Mouse (Mus musculus): Measurements from ENCODE around the gene Rad51c. TPM values are rescaled to one million over a fixed set of nuclear protein-coding genes. Genes with fewer than 3 reads are reported as not detected.

Gene Rad51c
- polyA plus RNA-seq, 1 experiment from 2014 or later = 4.0 TPM

DNA sequence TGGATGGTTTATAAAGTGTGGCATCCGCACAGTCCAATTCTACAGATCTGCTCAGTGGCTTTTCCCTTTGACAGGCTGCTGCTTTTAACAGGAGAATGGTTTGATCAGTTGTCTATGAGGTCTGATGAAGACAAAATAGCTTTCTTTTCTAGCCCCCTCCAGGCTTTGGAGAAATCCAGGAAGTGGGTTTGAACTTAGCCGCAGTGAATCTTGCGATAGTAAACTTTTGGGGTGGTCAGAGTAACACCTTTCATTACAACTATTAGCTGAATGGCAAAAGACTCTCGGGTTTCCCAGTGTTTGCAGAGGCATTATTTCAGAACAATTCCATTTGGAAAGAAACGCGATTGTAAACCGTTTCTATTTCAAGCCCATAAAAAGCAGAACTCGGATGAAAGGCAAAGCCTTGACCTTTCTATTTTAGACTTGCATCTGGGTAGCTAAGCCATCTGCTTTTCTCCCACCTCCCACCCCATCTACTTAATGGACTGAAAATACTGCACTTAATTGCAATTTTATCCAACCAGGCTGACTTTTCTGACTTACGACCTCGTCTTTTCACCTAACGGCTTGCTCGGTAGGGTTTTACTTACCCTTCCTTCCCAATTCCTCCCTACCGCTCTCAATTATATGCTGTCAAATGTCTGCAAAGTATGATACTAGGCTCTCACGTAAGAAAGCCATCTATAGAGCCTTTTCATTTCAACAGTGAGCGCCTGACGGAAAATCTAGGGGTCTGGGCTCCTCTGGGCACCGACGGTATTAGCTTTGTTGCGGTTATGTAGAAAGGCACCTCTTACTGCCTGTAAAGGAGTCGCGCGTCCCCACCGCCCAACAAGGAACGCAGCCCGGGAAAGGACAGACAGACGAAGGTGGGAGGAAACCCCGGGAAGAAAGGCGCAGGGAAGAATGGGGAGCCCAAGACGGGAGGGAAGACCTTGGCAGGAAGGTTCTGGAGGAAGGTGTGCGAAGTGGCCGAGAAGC is 47.1 kb downstream of the Rad51c start:
- Histone ChIP-seq H3K4me3 (replicated peaks; ENCODE audit: low read length) (peak overlapping the region; percentile 91), H3K36me3 (replicated peaks; ENCODE audit: control insufficient read depth, insufficient read depth) (no peaks in the 10 kb centered on the region; the same call in 1 of the 2 replicates), H3K4me2 (replicated peaks) (peak overlapping the region; percentile 73), H3K27me3 (ENCODE audit: control insufficient read depth, insufficient read depth, low read length) (no peaks in the 10 kb centered on the region), H3K9ac (peak overlapping the region; percentile 92), H3K9me3 (ENCODE audit: control insufficient read depth, low read length) (no peaks in the 10 kb centered on the region), H3K27ac (peak overlapping the region; percentile 92), H3K4me1 (replicated peaks; ENCODE audit: control insufficient read depth, insufficient read depth, low read length) (peaks cover 19% of the 10 kb centered on the region)
- DNase-seq (ENCODE audit: low spot score) = peak; percentile 46
- 0 out of 2 replicates have a peak, but pooled peaks have one; percentile 12 for ATAC-seq (ENCODE audit: low FRiP score)
- 3% methylated on average over 31 of the region's 31 CpGs for WGBS

DNA sequence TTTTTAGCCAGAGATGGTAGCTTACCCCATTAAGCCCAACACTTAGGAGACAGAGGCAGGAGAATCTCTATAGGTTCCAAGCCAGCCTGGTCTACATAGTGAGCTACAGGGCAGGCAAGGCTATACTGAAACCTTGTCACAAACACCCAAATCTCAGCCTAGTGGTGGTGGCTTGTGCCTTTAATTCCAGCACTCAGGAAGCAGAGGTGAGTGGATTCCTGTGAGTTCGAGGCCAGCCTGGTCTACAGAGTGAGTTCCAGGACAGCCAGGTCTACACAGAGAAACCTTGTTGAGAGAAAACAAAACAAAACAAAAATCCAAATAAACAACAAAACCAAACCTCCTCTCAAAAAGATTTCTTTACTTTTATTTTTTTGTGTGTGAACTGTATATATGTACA is 49.9 kb downstream of the Rad51c start:
- Histone ChIP-seq H3K4me3 (replicated peaks; ENCODE audit: low read length) (no peak overlapping the region), H3K9me3 (ENCODE audit: control insufficient read depth, low read length) (no peaks in the 10 kb centered on the region), H3K27ac (no peak overlapping the region), H3K27me3 (ENCODE audit: control insufficient read depth, insufficient read depth, low read length) (no peaks in the 10 kb centered on the region), H3K4me1 (replicated peaks; ENCODE audit: control insufficient read depth, insufficient read depth, low read length) (peaks cover 19% of the 10 kb centered on the region), H3K4me2 (replicated peaks) (no peak overlapping the region), H3K9ac (no peak overlapping the region), H3K36me3 (replicated peaks; ENCODE audit: control insufficient read depth, insufficient read depth) (no peaks in the 10 kb centered on the region; the same call in 1 of the 2 replicates)
- no peak for ATAC-seq (ENCODE audit: low FRiP score)
- no peak for DNase-seq (ENCODE audit: low spot score)
- 100% methylated on average over 1 of the region's 1 CpGs for WGBS

DNA sequence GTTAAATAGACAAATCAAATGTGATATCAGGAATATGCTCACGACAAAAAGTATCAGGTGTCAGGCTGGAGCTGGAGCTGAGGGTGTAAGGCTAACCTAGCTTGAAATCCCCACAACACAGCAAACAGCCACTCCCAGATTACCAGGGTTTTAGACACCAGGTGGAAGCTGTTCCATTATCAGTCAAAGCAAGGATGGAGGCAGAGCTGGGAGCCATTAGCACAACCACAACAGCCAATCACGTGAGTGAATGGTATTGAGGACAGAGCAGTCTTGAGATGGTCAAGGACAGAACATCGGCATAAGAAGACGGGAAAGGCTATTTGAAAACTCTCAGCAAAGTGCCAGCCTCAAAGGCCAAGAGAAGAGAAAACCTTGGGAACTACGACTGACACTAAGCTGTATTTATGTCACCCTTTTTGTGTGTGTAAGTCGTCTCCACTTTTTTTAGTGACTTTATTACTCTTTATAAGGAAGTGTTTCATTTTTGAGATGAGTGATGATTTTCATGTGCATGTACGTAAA is 51.0 kb downstream of the Rad51c start:
- H3K36me3 ChIP-seq (replicated peaks; ENCODE audit: control insufficient read depth, insufficient read depth) = no peaks in the 10 kb centered on the region; the same call in 1 of the 2 replicates
- H3K9ac ChIP-seq = no peak overlapping the region
- ATAC-seq (ENCODE audit: low FRiP score) (no peak), DNase-seq (ENCODE audit: low spot score) (no peak)
- H3K27me3 ChIP-seq (ENCODE audit: control insufficient read depth, insufficient read depth, low read length) = no peaks in the 10 kb centered on the region
- no peak overlapping the region for H3K4me3 ChIP-seq (replicated peaks; ENCODE audit: low read length)
- H3K9me3 ChIP-seq (ENCODE audit: control insufficient read depth, low read length) = no peaks in the 10 kb centered on the region
- no peak overlapping the region for H3K4me2 ChIP-seq (replicated peaks)
- 90% methylated on average over 7 of the region's 7 CpGs for WGBS
- peaks cover 13% of the 10 kb centered on the region for H3K4me1 ChIP-seq (replicated peaks; ENCODE audit: control insufficient read depth, insufficient read depth, low read length)
- H3K27ac ChIP-seq = no peak overlapping the region

Other genes starting within 250 kb of the Rad51c start
- gene Ppm1e, start 45.9 kb downstream of the Rad51c start, polyA plus RNA-seq (2014; fragmentation: Nextera tagmentation; extraction: Ambion mirVana) = 40.7 and 44.1 TPM in 2 replicates
- gene Tex14, start 111 bp upstream of the Rad51c start, polyA plus RNA-seq (2014; fragmentation: Nextera tagmentation; extraction: Ambion mirVana) = 0.72 and 1.1 TPM in 2 replicates
- not detected in 2 replicates for gene Gm11492, start 161.7 kb upstream of the Rad51c start, polyA plus RNA-seq (2014; fragmentation: Nextera tagmentation; extraction: Ambion mirVana)
- gene Sept4, start 163.9 kb upstream of the Rad51c start, polyA plus RNA-seq (2014; fragmentation: Nextera tagmentation; extraction: Ambion mirVana) = 26.2 and 29.6 TPM in 2 replicates
- gene Mtmr4, start 187.2 kb upstream of the Rad51c start, polyA plus RNA-seq (2014; fragmentation: Nextera tagmentation; extraction: Ambion mirVana) = 53.4 and 68.7 TPM in 2 replicates
- gene Hsf5, start 212.2 kb upstream of the Rad51c start, polyA plus RNA-seq (2014; fragmentation: Nextera tagmentation; extraction: Ambion mirVana) = 0.31 and 0.33 TPM in 2 replicates

Measured in hindbrain, embryonic 14.5 days (tissue).